Mouse (Mus musculus): ENCODE results near the gene Supt7l. TPM values are rescaled to one million over a fixed set of nuclear protein-coding genes. Genes with fewer than 3 reads are reported as not detected.
"Not testable (repeated sequence)": the region's sequence is repeated elsewhere in the genome, so short reads cannot be mapped to it uniquely, and the experiment has no call there.

Supt7l gene
- 18.6 and 20.1 TPM in 2 replicates for total RNA-seq (2021)
- long read RNA-seq, experiment 1, transcript Supt7l-201 (5 exons, 2,693 nt), result major isoform, 26 of 33 reads
- long read RNA-seq, experiment 1, partial matches to known transcripts, result 6 of 33 reads
- long read RNA-seq, experiment 1, other reads (novel, unspliced or antisense), result 0 of 33 reads
- long read RNA-seq, experiment 2, transcript Supt7l-201 (5 exons, 2,693 nt), result major isoform, 15 of 19 reads
- long read RNA-seq, experiment 2, partial matches to known transcripts, result 3 of 19 reads
- long read RNA-seq, experiment 2, other reads (novel, unspliced or antisense), result 0 of 19 reads

- not testable (repeated sequence) for DNase-seq
Observed at GRCm38 (mm10) chr5:31527707-31528106, at the start of gene Supt7l. TSS of gene Supt7l (minus strand) at chr5:31527807.

GRCm38 (mm10) chr5:31576539-31576975 is 49.0 kb upstream of the Supt7l start:
- DNase-seq, result peak; percentile 76

GRCm38 (mm10) chr5:31573722-31574121 is 46.1 kb upstream of the Supt7l start:
- DNase-seq, result no peak

- peak; percentile 80 for DNase-seq
Observed at GRCm38 (mm10) chr5:31571023-31571608, 43.5 kb upstream of the Supt7l start.

GRCm38 (mm10) chr5:31567951-31568657 is 40.5 kb upstream of the Supt7l start:
- peak; percentile 43 for DNase-seq

- DNase-seq, result no peak
Observed at GRCm38 (mm10) chr5:31566457-31566856, 38.9 kb upstream of the Supt7l start.

GRCm38 (mm10) chr5:31566026-31566425 is 38.4 kb upstream of the Supt7l start:
- DNase-seq, result no peak

- peak; percentile 41 for DNase-seq
Observed at GRCm38 (mm10) chr5:31564976-31565375, 37.4 kb upstream of the Supt7l start.

- no peak for DNase-seq
Observed at GRCm38 (mm10) chr5:31563905-31564304, 36.3 kb upstream of the Supt7l start.

- peak; percentile 88 for DNase-seq
Observed at GRCm38 (mm10) chr5:31563496-31563895, 35.9 kb upstream of the Supt7l start.

- DNase-seq, result peak; percentile 56
Observed at GRCm38 (mm10) chr5:31562036-31562666, 34.5 kb upstream of the Supt7l start.

- no peak for DNase-seq
Observed at GRCm38 (mm10) chr5:31560352-31560751, 32.7 kb upstream of the Supt7l start.

GRCm38 (mm10) chr5:31559401-31559800 is 31.8 kb upstream of the Supt7l start:
- DNase-seq, result no peak

GRCm38 (mm10) chr5:31535228-31535627 is 7.6 kb upstream of the Supt7l start:
- no peak for DNase-seq

- DNase-seq, result no peak
Observed at GRCm38 (mm10) chr5:31528560-31528959, 953 bp upstream of the Supt7l start.

GRCm38 (mm10) chr5:31527117-31527680 is 408 bp downstream of the Supt7l start:
- no peak for DNase-seq

GRCm38 (mm10) chr5:31526354-31527116 is 1.1 kb downstream of the Supt7l start, which contains the start of gene Slc4a1ap:
TSS of gene Slc4a1ap (plus strand) at chr5:31526995.
- DNase-seq, result peak; percentile 85

GRCm38 (mm10) chr5:31520556-31520955 is 7.1 kb downstream of the Supt7l start:
- DNase-seq, result no peak

- DNase-seq, result no peak
Observed at GRCm38 (mm10) chr5:31512481-31512880, 15.1 kb downstream of the Supt7l start.

- DNase-seq, result no peak
Observed at GRCm38 (mm10) chr5:31504843-31505242, 22.8 kb downstream of the Supt7l start.

- DNase-seq, result peak; percentile 95
Observed at GRCm38 (mm10) chr5:31494513-31495297, 32.9 kb downstream of the Supt7l start, which contains the start of gene Gpn1. TSS of gene Gpn1 (plus strand) at chr5:31494741.

Data from adrenal gland, postnatal 14 days (tissue).